Mouse (Mus musculus) stomach, embryonic 14.5 days (tissue): ENCODE results near the gene Pip4p1. TPM values are rescaled to one million over a fixed set of nuclear protein-coding genes. Genes with fewer than 3 reads are reported as not detected.
"Not testable (repeated sequence)": the region's sequence is repeated elsewhere in the genome, so short reads cannot be mapped to it uniquely, and the experiment has no call there.

ENCODE experiments used
- ATAC-seq: fragments of 200-750 bp; cut with Nextera tagmentation; 2 replicates; pipeline ENCODE4 v1.8.0; 2017; ENCODE audit warnings: low read depth, moderate TSS enrichment; ENCODE audit not compliant: insufficient number of reproducible peaks, insufficient read depth, low FRiP score
- H3K27ac ChIP-seq: fragments of 300-500 bp; sonication (generic); 2 replicates; pipeline ENCODE4 v1.5.1; 2014; ENCODE audit warnings: mild to moderate bottlenecking, low read length, moderate library complexity, mixed read lengths
- H3K27me3 ChIP-seq: fragments of 300-500 bp; sonication (generic); 2 replicates; pipeline ENCODE4 v1.6.1; 2014; ENCODE audit warnings: low read length, control low read depth, mixed read lengths; ENCODE audit not compliant: control insufficient read depth, insufficient read depth
- H3K36me3 ChIP-seq: fragments of 300-500 bp; sonication (generic); 2 replicates; pipeline ENCODE4 v1.6.1; 2014; ENCODE audit warnings: mild to moderate bottlenecking, control low read depth, low read length, moderate library complexity, mixed read lengths; ENCODE audit not compliant: control insufficient read depth, insufficient read depth
- H3K4me1 ChIP-seq: fragments of 300-500 bp; sonication (generic); 2 replicates; pipeline ENCODE4 v1.6.1; 2014; ENCODE audit warnings: low read length, control low read depth, mixed read lengths; ENCODE audit not compliant: control insufficient read depth, insufficient read depth
- H3K4me2 ChIP-seq: fragments of 300-500 bp; sonication (generic); replicated peaks from 2 replicates; pipeline ENCODE4 v1.6.1; 2014; ENCODE audit warnings: low read depth, low read length, control low read depth
- H3K4me3 ChIP-seq: fragments of 300-500 bp; sonication (generic); 2 replicates; pipeline ENCODE4 v1.5.1; 2014; ENCODE audit warnings: low read depth, low read length, control low read depth
- H3K9ac ChIP-seq: fragments of 300-500 bp; sonication (generic); replicated peaks from 2 replicates; pipeline ENCODE4 v1.6.1; 2014; ENCODE audit warnings: low read depth, mild to moderate bottlenecking, control low read depth, low read length, moderate library complexity, mixed read lengths
- H3K9me3 ChIP-seq: fragments of 300-500 bp; sonication (generic); 2 replicates; pipeline ENCODE4 v1.6.1; 2016; ENCODE audit warnings: low read depth, low read length, control low read depth; ENCODE audit not compliant: control insufficient read depth
- WGBS: fragments of 180-500 bp; shearing (Covaris S2); extraction: QIAGEN DNeasy Blood & Tissue Kit; methylation state at CpG from one replicate; pipeline ENCODE4 v1.1.7; 2014; 5-methylcytosine and 5-hydroxymethylcytosine counted together
- polyA plus RNA-seq: library from polyadenylated mRNA; unstranded; fragments of >200 nt; fragmentation: Nextera tagmentation; extraction: Ambion mirVana; gene quantifications from 2 replicates; pipeline ENCODE4 v1.2.1, GENCODE M21; 2014

Pip4p1 gene
- polyA plus RNA-seq, 1 experiment from 2014 or later = 41.0 TPM

DNA sequence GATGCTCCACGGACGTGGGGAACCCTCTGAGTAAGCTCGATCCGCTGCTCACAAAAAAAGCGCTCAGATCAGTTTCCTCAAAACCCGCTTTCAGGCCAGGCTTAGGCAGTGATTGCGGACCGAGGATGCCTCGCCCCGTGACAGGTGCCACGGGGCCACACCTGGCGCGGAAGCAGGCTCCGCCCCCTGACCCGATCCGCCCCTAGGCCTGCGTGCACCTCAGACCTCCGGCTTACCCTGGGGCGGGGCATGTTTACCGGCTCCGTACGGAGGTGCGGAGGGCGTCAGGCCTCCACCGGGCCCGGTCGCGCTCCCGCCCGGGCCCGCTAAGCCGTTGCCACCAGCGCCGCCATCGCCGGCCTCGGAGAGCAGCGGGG is 291 bp downstream of the Pip4p1 start:
- Histone ChIP-seq H3K9ac (peak overlapping the region; percentile 94), H3K4me3 (peak overlapping the region; percentile 85), H3K36me3 (peaks cover 27% of the 10 kb centered on the region), H3K27me3 (no peaks in the 10 kb centered on the region), H3K9me3 (no peaks in the 10 kb centered on the region), H3K27ac (peak overlapping the region; percentile 89), H3K4me1 (peaks cover 15% of the 10 kb centered on the region), H3K4me2 (peak overlapping the region; percentile 77)
- peak; percentile 39 for ATAC-seq
- whole genome bisulfite sequencing = under 1% methylated on average over 38 of the region's 38 CpGs

DNA sequence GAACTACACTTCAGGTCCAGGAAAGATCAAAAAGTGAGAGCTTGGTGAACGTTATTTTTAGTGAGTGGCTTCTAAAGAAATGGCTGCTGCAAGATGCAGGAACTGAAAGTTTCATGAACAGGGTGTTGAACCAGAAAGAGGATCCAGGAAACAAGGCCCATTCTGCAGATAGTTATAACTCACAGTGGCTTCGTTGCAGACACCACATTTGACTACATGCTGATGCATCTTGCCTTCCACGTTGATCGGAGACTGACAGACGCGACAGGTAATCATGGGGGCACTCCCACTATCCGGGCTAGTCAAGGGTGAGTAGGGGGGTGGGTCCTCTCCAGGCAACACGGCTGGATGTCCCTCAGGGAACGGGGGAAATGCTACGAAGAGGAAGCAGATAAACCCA is 705 bp downstream of the Pip4p1 start:
- Histone ChIP-seq H3K9ac (peak overlapping the region; percentile 94), H3K9me3 (no peaks in the 10 kb centered on the region), H3K27me3 (no peaks in the 10 kb centered on the region), H3K36me3 (peaks cover 27% of the 10 kb centered on the region), H3K4me2 (peak overlapping the region; percentile 77), H3K4me3 (peak overlapping the region; percentile 85), H3K27ac (peak overlapping the region; percentile 89), H3K4me1 (peaks cover 15% of the 10 kb centered on the region)
- WGBS = 15% methylated on average over 10 of the region's 10 CpGs
- ATAC-seq = no peak

DNA sequence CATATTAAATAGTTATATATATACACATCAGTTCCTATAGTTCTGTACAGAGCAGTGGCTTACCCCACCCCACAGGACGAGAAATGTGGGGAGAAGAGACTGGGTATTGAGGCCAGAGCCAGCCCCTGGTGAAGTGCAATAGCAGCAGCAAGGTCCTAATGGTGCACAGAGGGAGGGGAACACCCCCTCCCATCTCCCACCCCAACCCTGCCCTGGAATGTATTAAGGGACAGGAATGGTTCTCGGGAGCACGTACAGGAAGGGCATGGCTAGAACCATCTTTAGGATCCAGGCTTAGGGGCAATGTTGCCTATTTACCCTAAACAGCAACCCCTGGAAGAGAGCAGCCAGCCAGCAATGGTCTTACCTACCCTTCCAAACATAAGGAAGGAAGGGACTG is 3.3 kb downstream of the Pip4p1 start:
- Histone ChIP-seq H3K4me1 (peaks cover 22% of the 10 kb centered on the region), H3K9me3 (no peaks in the 10 kb centered on the region), H3K9ac (no peak overlapping the region), H3K4me3 (no peak overlapping the region), H3K27me3 (no peaks in the 10 kb centered on the region), H3K36me3 (peaks cover 27% of the 10 kb centered on the region), H3K4me2 (no peak overlapping the region), H3K27ac (no peak overlapping the region)
- no peak for ATAC-seq
- WGBS = 71% methylated on average over 3 of the region's 3 CpGs

DNA sequence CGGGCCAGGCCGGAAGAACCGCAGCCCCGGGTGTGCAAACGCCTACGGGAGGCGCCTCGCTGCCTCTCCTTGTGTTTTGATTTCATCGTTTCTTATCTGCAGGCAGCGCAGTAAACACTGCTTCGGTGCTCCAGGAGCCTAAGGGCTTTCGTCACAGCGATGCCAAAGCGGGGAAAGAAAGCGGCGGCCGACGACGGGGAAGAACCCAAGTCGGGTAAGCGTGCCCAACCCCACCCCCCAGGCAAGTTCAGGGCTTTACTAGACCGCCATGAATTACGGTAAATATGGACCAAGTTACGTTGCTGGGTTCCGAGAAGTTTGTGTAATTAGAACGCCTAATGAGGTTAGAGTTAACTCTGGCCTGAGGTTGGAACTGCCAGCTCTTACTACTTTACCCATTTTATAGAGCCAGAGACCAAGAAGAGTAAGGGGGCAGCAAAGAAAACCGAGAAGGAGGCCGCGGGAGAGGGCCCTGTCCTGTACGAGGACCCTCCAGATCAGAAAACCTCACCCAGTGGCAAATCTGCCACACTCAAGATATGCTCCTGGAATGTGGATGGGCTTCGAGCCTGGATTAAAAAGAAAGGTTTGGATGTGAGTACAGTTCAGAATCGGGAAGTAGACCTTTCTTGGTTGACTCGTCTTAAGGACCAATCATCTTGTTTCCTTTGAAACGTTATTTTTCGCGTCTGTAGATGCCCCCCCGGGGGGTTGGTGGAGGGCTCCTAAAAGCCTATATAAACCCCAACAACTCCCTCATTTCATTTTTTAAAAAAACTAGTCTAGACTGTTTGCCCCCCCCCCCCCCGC is 5.3 kb downstream of the Pip4p1 start:
- peak overlapping the region; percentile 72 for H3K9ac ChIP-seq
- peaks cover 22% of the 10 kb centered on the region for H3K4me1 ChIP-seq
- H3K27me3 ChIP-seq = no peaks in the 10 kb centered on the region
- peak overlapping the region; percentile 82 for H3K4me3 ChIP-seq
- WGBS = 2% methylated on average over 35 of the region's 38 CpGs
- ATAC-seq = peak; percentile 10; the same call in 1 of the 2 replicates
- H3K9me3 ChIP-seq = no peaks in the 10 kb centered on the region
- H3K36me3 ChIP-seq = peaks cover 27% of the 10 kb centered on the region
- peak overlapping the region; percentile 86 for H3K4me2 ChIP-seq
- H3K27ac ChIP-seq = peak overlapping the region; percentile 91

DNA sequence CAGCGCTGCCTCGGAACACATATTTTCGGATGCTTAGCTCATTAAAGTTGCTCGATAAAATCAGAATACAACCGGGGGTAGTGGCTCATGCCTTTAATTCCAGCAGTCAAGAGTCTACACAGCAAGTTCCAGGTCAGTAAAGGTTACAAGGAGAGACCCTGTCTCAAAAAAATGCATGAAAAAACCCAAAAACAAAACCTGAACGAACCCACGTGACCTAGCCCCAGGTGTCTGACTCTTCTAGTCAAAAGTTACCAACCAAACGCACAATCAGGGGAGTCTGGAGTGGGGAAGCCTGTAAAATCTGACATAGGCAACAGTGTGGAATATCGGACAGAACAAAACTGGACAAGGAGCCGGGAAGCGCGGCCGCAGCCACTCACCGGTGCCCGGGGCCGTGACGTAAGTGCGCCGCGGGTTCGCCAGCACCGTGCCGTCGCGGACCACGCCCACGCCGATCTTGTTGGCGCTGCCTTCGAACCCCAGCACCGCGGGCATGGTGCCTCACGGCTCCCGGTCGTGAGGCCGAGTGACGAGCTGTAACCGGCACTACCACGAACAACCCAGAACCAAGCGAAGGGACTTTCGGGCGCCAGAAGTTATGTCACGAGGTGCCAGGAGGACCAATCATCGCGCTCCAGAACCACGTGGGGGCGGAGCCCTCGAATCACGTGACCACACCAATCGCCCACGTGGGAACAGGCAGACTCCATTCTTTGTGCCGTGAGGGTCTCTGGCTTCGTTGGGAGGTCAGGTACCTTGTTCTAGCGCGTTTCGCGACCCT is 6.2 kb downstream of the Pip4p1 start, which contains the start of the genes Osgep and Apex1:
Gene Osgep (minus strand): TSS at position 613 of the 784 bp plus-strand sequence.
Gene Apex1 (plus strand): TSS at position 688 of the 784 bp plus-strand sequence.
- Histone ChIP-seq H3K27ac (peak within 1 kb of the TSS; percentile 91), H3K9ac (peak within 1 kb of the TSS; percentile 72), H3K4me1 (peaks cover 15% of the 10 kb centered on the region), H3K4me2 (peak within 1 kb of the TSS; percentile 86), H3K36me3 (peaks cover 27% of the 10 kb centered on the region), H3K4me3 (peak within 1 kb of the TSS; percentile 82), H3K27me3 (no peaks in the 10 kb centered on the region), H3K9me3 (no peaks in the 10 kb centered on the region)
- peak; percentile 96 for ATAC-seq
- under 1% methylated on average over 57 of the region's 57 CpGs for WGBS

DNA sequence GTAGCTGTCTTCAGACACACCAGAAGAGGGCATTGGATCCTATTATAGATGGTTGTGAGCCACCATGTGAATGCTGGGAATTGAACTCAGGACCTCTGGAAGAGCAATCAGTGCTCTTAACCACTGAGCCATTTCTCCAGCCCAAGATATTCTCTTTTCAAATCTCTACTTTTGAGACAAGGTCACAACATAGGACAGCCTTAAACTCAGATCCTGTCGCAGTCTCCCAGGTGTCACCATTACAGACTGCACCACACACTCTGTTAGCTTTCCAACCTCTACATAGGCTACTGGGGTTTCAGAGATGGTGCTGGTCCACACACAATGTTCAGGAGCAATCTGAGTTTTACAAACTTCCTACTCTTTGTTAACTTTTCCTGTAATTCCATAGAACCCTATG is 7.2 kb downstream of the Pip4p1 start:
- Histone ChIP-seq H3K36me3 (peaks cover 24% of the 10 kb centered on the region), H3K4me2 (peak overlapping the region; percentile 45), H3K9ac (peak overlapping the region; percentile 72; the same call in 1 of the 2 replicates), H3K4me3 (peak overlapping the region; percentile 82), H3K4me1 (peaks cover 13% of the 10 kb centered on the region)
- not testable (repeated sequence) for H3K9me3 ChIP-seq, ATAC-seq, H3K27ac ChIP-seq, H3K27me3 ChIP-seq
- WGBS = 79% methylated on average over 1 of the region's 1 CpGs

DNA sequence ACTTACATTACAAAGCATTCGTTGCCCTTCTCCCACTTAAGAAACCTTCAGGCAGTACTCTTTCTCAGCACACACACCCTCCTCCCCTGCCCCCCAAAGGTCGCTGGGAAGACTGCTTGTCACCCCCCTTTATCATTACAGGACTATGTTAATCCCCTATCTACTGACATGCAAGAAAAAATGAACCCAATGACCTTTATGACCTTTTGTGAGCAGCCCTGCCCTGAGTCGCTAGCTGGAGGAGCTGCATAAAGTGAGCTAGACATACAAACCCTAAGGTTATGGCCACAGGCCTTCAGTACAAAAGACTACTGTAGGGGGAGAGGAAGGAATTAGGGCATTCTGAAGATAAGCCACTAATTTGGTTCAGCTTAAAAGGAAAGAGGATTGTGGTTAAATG is 19.3 kb downstream of the Pip4p1 start:
- no peaks in the 10 kb centered on the region for H3K9me3 ChIP-seq
- no peak overlapping the region for H3K9ac ChIP-seq
- H3K4me1 ChIP-seq = no peaks in the 10 kb centered on the region
- H3K27ac ChIP-seq = no peak overlapping the region
- no peak for ATAC-seq
- no peak overlapping the region for H3K4me3 ChIP-seq
- H3K4me2 ChIP-seq = no peak overlapping the region
- peaks cover 20% of the 10 kb centered on the region for H3K36me3 ChIP-seq
- no peaks in the 10 kb centered on the region for H3K27me3 ChIP-seq
- WGBS = 52% methylated on average over 3 of the region's 3 CpGs

DNA sequence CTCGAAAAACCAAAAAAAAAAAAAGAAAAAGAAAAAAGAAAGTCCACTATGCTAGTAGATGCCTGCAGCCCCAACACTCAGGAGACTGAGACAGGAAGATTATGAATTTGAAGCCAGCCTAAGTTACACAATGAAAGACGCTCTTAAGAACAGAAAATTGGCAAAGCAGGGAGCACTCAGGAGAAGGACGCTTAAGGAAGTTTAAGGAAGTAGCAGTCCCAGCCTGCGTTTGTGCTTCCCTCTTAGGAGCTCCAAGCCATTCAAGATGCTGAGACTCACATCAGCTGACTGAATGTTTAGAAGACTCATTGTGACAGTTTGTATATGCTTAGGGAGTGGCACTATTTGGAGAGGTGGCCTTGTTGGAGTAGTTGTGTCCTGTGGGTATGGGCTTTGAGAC is 22.5 kb downstream of the Pip4p1 start:
- H3K36me3 ChIP-seq = peaks cover 10% of the 10 kb centered on the region
- H3K4me3 ChIP-seq = no peak overlapping the region
- no peaks in the 10 kb centered on the region for H3K4me1 ChIP-seq
- H3K4me2 ChIP-seq = no peak overlapping the region
- WGBS = 72% methylated on average over 4 of the region's 4 CpGs
- H3K27ac ChIP-seq = no peak overlapping the region
- no peak overlapping the region for H3K9ac ChIP-seq
- H3K27me3 ChIP-seq = no peaks in the 10 kb centered on the region
- H3K9me3 ChIP-seq = no peaks in the 10 kb centered on the region
- ATAC-seq = no peak
